Mouse (Mus musculus): ENCODE results near the gene Tmem178b. TPM values are rescaled to one million over a fixed set of nuclear protein-coding genes. Genes with fewer than 3 reads are reported as not detected.

Tmem178b gene
- polyA plus RNA-seq, 1 experiment from 2014 or later: 7.3 TPM

GRCm38 (mm10) chr6:40236841-40237765, 364.0 kb downstream of the Tmem178b start:
- DNase-seq (ENCODE audit: low spot score): peak; percentile 53
- Histone ChIP-seq H3K27me3 (ENCODE audit: control insufficient read depth, insufficient read depth, low read length) (no peaks in the 10 kb centered on the region), H3K4me3 (ENCODE audit: low read depth, low read length) (no peak overlapping the region), H3K4me2 (ENCODE audit: low read depth) (no peak overlapping the region), H3K9ac (ENCODE audit: low read length) (no peak overlapping the region), H3K4me1 (ENCODE audit: control insufficient read depth, insufficient read depth, low read length) (no peaks in the 10 kb centered on the region), H3K36me3 (ENCODE audit: control insufficient read depth, insufficient read depth, low read length) (no peaks in the 10 kb centered on the region), H3K27ac (ENCODE audit: low read depth, low read length) (no peak overlapping the region), H3K9me3 (ENCODE audit: control insufficient read depth, low read length) (no peaks in the 10 kb centered on the region)
- no peak for ATAC-seq (ENCODE audit: insufficient read depth, low FRiP score, low TSS enrichment)
- WGBS: 72% methylated on average over 13 of the region's 13 CpGs

DNA sequence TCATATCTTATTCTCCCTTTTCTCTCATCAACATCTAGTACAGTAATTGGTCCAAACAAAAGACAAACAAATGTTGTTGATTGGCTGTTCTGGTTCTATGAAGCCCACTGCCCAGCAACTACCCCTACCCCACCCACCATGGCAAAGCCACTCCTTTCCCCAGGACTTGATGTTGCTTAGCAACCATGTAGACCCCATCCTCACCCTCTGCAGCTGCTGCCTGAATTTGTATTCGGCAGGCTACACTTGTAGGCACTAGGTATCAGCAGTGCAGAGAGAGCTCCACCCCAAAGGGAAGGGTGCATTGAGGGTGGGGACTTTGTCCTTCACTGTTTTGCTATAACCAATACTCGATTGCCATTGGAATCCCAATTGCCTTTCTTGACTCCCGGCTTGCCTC, 365.8 kb downstream of the Tmem178b start:
- ATAC-seq (ENCODE audit: insufficient read depth, low FRiP score, low TSS enrichment) (no peak), DNase-seq (ENCODE audit: low spot score) (no peak)
- no peaks in the 10 kb centered on the region for H3K4me1 ChIP-seq (ENCODE audit: control insufficient read depth, insufficient read depth, low read length)
- H3K27ac ChIP-seq (ENCODE audit: low read depth, low read length): no peak overlapping the region
- H3K27me3 ChIP-seq (ENCODE audit: control insufficient read depth, insufficient read depth, low read length): no peaks in the 10 kb centered on the region
- 66% methylated on average over 3 of the region's 3 CpGs for WGBS
- no peak overlapping the region for H3K9ac ChIP-seq (ENCODE audit: low read length)
- H3K36me3 ChIP-seq (ENCODE audit: control insufficient read depth, insufficient read depth, low read length): no peaks in the 10 kb centered on the region
- H3K4me3 ChIP-seq (ENCODE audit: low read depth, low read length): no peak overlapping the region
- H3K9me3 ChIP-seq (ENCODE audit: control insufficient read depth, low read length): no peaks in the 10 kb centered on the region
- no peak overlapping the region for H3K4me2 ChIP-seq (ENCODE audit: low read depth)

DNA sequence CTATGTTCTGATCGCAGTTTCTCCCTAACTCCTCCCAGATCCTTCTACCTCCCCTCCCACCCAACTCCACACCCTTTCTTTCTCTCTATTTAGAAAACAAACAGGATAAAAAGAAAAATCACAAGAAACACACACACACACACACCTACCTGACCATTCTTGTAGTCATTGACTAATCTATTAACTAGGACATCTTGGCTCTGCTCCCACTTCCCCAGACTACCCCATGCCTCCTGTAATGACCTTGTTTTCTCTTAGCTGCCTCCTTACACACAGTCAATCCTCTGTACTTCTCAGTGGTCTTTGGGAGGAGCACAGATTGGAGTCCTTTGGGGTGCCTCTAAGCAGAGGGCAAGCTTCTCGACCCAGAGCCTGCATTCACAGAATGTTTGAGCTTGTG, 367.6 kb downstream of the Tmem178b start:
- ATAC-seq (ENCODE audit: insufficient read depth, low FRiP score, low TSS enrichment): no peak

GRCm38 (mm10) chr6:40247398-40247946, 374.4 kb downstream of the Tmem178b start:
- H3K27me3 ChIP-seq (ENCODE audit: control insufficient read depth, insufficient read depth, low read length): no peaks in the 10 kb centered on the region
- H3K4me1 ChIP-seq (ENCODE audit: control insufficient read depth, insufficient read depth, low read length): no peaks in the 10 kb centered on the region
- 94% methylated on average over 17 of the region's 17 CpGs for WGBS
- H3K9me3 ChIP-seq (ENCODE audit: control insufficient read depth, low read length): no peaks in the 10 kb centered on the region
- no peaks in the 10 kb centered on the region for H3K36me3 ChIP-seq (ENCODE audit: control insufficient read depth, insufficient read depth, low read length)
- DNase-seq (ENCODE audit: low spot score): no peak
- H3K27ac ChIP-seq (ENCODE audit: low read depth, low read length): no peak overlapping the region
- H3K4me3 ChIP-seq (ENCODE audit: low read depth, low read length): no peak overlapping the region
- no peak overlapping the region for H3K4me2 ChIP-seq (ENCODE audit: low read depth)
- ATAC-seq (ENCODE audit: insufficient read depth, low FRiP score, low TSS enrichment): no peak
- no peak overlapping the region for H3K9ac ChIP-seq (ENCODE audit: low read length)

More for the DNA sequence above, 367.6 kb downstream of the Tmem178b start:
- 81% methylated on average over 2 of the region's 2 CpGs for WGBS
- Histone ChIP-seq H3K27ac (ENCODE audit: low read depth, low read length) (no peak overlapping the region), H3K27me3 (ENCODE audit: control insufficient read depth, insufficient read depth, low read length) (no peaks in the 10 kb centered on the region), H3K4me2 (ENCODE audit: low read depth) (no peak overlapping the region), H3K9ac (ENCODE audit: low read length) (no peak overlapping the region), H3K9me3 (ENCODE audit: control insufficient read depth, low read length) (no peaks in the 10 kb centered on the region), H3K4me3 (ENCODE audit: low read depth, low read length) (no peak overlapping the region), H3K4me1 (ENCODE audit: control insufficient read depth, insufficient read depth, low read length) (no peaks in the 10 kb centered on the region), H3K36me3 (ENCODE audit: control insufficient read depth, insufficient read depth, low read length) (no peaks in the 10 kb centered on the region)
- DNase-seq (ENCODE audit: low spot score): no peak

DNA sequence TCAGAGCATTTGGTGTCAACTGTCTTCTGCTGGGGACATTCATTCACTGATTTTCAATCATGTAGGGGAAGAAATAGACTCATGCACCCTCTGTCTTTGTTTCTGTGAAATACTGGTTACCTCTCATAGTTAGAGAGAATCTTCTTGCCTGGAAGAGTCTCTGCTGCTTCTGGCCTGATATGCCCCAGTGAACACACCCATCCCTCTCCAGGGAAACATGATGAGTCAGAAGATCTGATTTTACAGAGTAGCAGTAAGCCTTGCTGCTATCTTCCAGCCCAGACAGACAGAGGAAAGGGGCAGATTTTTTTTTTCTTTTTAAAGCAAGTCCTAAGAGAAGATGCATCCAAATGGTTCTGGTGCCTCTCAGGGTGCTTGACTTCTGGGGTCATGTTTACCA, 376.9 kb downstream of the Tmem178b start:
- no peak overlapping the region for H3K4me2 ChIP-seq (ENCODE audit: low read depth)
- H3K36me3 ChIP-seq (ENCODE audit: control insufficient read depth, insufficient read depth, low read length): no peaks in the 10 kb centered on the region
- ATAC-seq (ENCODE audit: insufficient read depth, low FRiP score, low TSS enrichment) (no peak), DNase-seq (ENCODE audit: low spot score) (no peak)
- no peaks in the 10 kb centered on the region for H3K27me3 ChIP-seq (ENCODE audit: control insufficient read depth, insufficient read depth, low read length)
- H3K27ac ChIP-seq (ENCODE audit: low read depth, low read length): no peak overlapping the region
- H3K4me3 ChIP-seq (ENCODE audit: low read depth, low read length): no peak overlapping the region
- H3K4me1 ChIP-seq (ENCODE audit: control insufficient read depth, insufficient read depth, low read length): no peaks in the 10 kb centered on the region
- no peak overlapping the region for H3K9ac ChIP-seq (ENCODE audit: low read length)
- no peaks in the 10 kb centered on the region for H3K9me3 ChIP-seq (ENCODE audit: control insufficient read depth, low read length)

GRCm38 (mm10) chr6:40263687-40264086, 390.6 kb downstream of the Tmem178b start:
- Histone ChIP-seq H3K36me3 (ENCODE audit: control insufficient read depth, insufficient read depth, low read length) (no peaks in the 10 kb centered on the region), H3K27ac (ENCODE audit: low read depth, low read length) (no peak overlapping the region), H3K27me3 (ENCODE audit: control insufficient read depth, insufficient read depth, low read length) (no peaks in the 10 kb centered on the region), H3K4me2 (ENCODE audit: low read depth) (no peak overlapping the region), H3K4me3 (ENCODE audit: low read depth, low read length) (no peak overlapping the region), H3K9ac (ENCODE audit: low read length) (no peak overlapping the region), H3K4me1 (ENCODE audit: control insufficient read depth, insufficient read depth, low read length) (no peaks in the 10 kb centered on the region), H3K9me3 (ENCODE audit: control insufficient read depth, low read length) (no peaks in the 10 kb centered on the region)
- no peak for ATAC-seq (ENCODE audit: insufficient read depth, low FRiP score, low TSS enrichment)
- WGBS: 91% methylated on average over 1 of the region's 1 CpGs
- no peak for DNase-seq (ENCODE audit: low spot score)

GRCm38 (mm10) chr6:40300707-40301106, 427.6 kb downstream of the Tmem178b start:
- Histone ChIP-seq H3K4me1 (ENCODE audit: control insufficient read depth, insufficient read depth, low read length) (no peaks in the 10 kb centered on the region), H3K4me2 (ENCODE audit: low read depth) (no peak overlapping the region), H3K9me3 (ENCODE audit: control insufficient read depth, low read length) (no peaks in the 10 kb centered on the region), H3K4me3 (ENCODE audit: low read depth, low read length) (no peak overlapping the region), H3K27me3 (ENCODE audit: control insufficient read depth, insufficient read depth, low read length) (no peaks in the 10 kb centered on the region), H3K9ac (ENCODE audit: low read length) (no peak overlapping the region), H3K36me3 (ENCODE audit: control insufficient read depth, insufficient read depth, low read length) (no peaks in the 10 kb centered on the region), H3K27ac (ENCODE audit: low read depth, low read length) (no peak overlapping the region)
- WGBS: 81% methylated on average over 5 of the region's 5 CpGs
- no peak for ATAC-seq (ENCODE audit: insufficient read depth, low FRiP score, low TSS enrichment)
- DNase-seq (ENCODE audit: low spot score): no peak

- peak; percentile 58 for DNase-seq (ENCODE audit: low spot score)
- Histone ChIP-seq H3K9ac (ENCODE audit: low read length) (no peak overlapping the region), H3K27ac (ENCODE audit: low read depth, low read length) (no peak overlapping the region), H3K27me3 (ENCODE audit: control insufficient read depth, insufficient read depth, low read length) (no peaks in the 10 kb centered on the region), H3K4me2 (ENCODE audit: low read depth) (no peak overlapping the region), H3K9me3 (ENCODE audit: control insufficient read depth, low read length) (no peaks in the 10 kb centered on the region), H3K4me1 (ENCODE audit: control insufficient read depth, insufficient read depth, low read length) (no peaks in the 10 kb centered on the region), H3K36me3 (ENCODE audit: control insufficient read depth, insufficient read depth, low read length) (no peaks in the 10 kb centered on the region), H3K4me3 (ENCODE audit: low read depth, low read length) (no peak overlapping the region)
- 18% methylated on average over 6 of the region's 6 CpGs for WGBS
- ATAC-seq (ENCODE audit: insufficient read depth, low FRiP score, low TSS enrichment): no peak
These were observed 430.3 kb downstream of the Tmem178b start for GRCm38 (mm10) chr6:40303379-40303778.
